Mouse (Mus musculus) thymus, adult 2 months (tissue): ENCODE measurements around the gene Gm10181.

Source experiments
- CTCF ChIP-seq: fragments of 200-500 bp; IDR thresholded peaks from 2 replicates; pipeline ENCODE4 v1.5.1; 2012; ENCODE audit warnings: mild to moderate bottlenecking, control low read depth, low read length, moderate library complexity, borderline replicate concordance; ENCODE audit not compliant: control insufficient read depth, poor library complexity, insufficient read depth; ENCODE audit errors: extremely low read depth
- POLR2A ChIP-seq: fragments of 200-500 bp; IDR thresholded peaks from 2 replicates; pipeline ENCODE4 v1.6.1; 2012; ENCODE audit warnings: mild to moderate bottlenecking, low read length, control low read depth, moderate library complexity; ENCODE audit not compliant: control insufficient read depth, poor library complexity, insufficient read depth; ENCODE audit errors: extremely low read depth

DNA sequence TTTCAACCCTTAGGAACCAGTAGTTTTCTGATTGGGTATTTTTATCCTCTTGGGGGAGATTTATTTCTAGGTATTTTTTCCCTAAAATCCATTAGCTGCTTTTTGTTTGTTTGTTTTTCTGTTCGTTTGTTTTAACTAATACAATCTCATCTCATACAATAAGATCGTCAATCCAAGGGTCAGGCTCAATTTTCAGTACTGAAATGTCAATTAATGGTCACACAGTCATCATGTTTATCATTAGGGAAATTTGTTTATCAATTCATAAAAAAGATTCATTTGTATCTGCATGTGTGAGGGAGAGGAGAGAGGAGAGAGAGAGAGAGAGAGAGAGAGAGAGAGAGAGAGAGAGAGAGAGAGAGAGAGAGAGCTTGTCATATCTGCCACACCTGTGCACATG is at the start of gene Gm10181:
- TF ChIP-seq POLR2A (no peak), CTCF (no peak)
